Mouse (Mus musculus) heart, embryonic 16.5 days (tissue): ENCODE measurements at regions not wholly inside any gene's neighbourhood (a gene's known extent, or its start where the extent isn't known, plus 50 kb on each side); places are given as distances from the start of the nearest gene placed in this dataset.

Experiments used
- ATAC-seq: fragments of 200-750 bp; cut with Nextera tagmentation; replicated peaks from 2 replicates; pipeline ENCODE4 v1.8.0; 2017; ENCODE audit warnings: moderate number of reproducible peaks; ENCODE audit not compliant: insufficient read depth, low FRiP score; ENCODE audit errors: extremely low read depth
- H3K27ac ChIP-seq: fragments of 300-500 bp; sonication (generic); 2 replicates; pipeline ENCODE4 v1.5.1; 2014; ENCODE audit warnings: mild to moderate bottlenecking, low read length, control low read depth, moderate library complexity
- H3K27me3 ChIP-seq: fragments of 300-500 bp; sonication (generic); 2 replicates; pipeline ENCODE4 v1.6.1; 2014; ENCODE audit warnings: low read length, mixed read lengths; ENCODE audit not compliant: control insufficient read depth, insufficient read depth
- H3K36me3 ChIP-seq: fragments of 300-500 bp; sonication (generic); 2 replicates; pipeline ENCODE4 v1.6.1; 2014; ENCODE audit not compliant: control insufficient read depth, insufficient read depth
- H3K4me1 ChIP-seq: fragments of 300-500 bp; sonication (generic); 2 replicates; pipeline ENCODE4 v1.6.1; 2014; ENCODE audit warnings: low read length, mixed read lengths; ENCODE audit not compliant: control insufficient read depth, insufficient read depth
- H3K4me2 ChIP-seq: fragments of 300-500 bp; sonication (generic); 2 replicates; pipeline ENCODE4 v1.6.1; 2014; ENCODE audit warnings: low read depth, mild to moderate bottlenecking, control low read depth, low read length
- H3K4me3 ChIP-seq: fragments of 300-500 bp; sonication (generic); 2 replicates; pipeline ENCODE4 v1.5.1; 2014; ENCODE audit warnings: mild to moderate bottlenecking, control low read depth, low read length
- H3K9ac ChIP-seq: fragments of 300-500 bp; sonication (generic); 2 replicates; pipeline ENCODE4 v1.6.1; 2014; ENCODE audit warnings: low read length, control low read depth
- H3K9me3 ChIP-seq: fragments of 300-500 bp; sonication (generic); replicated peaks from 2 replicates; pipeline ENCODE4 v1.6.1; 2016; ENCODE audit warnings: low read length; ENCODE audit not compliant: control insufficient read depth
- WGBS: fragments of 180-500 bp; shearing (Covaris S2); extraction: QIAGEN DNeasy Blood & Tissue Kit; methylation state at CpG from one replicate; pipeline ENCODE4 v1.1.7; 2014; 5-methylcytosine and 5-hydroxymethylcytosine counted together

GRCm38 (mm10) chr9:101306408-101306935 is 54.9 kb upstream of the Ppp2r3a start:
- Histone ChIP-seq H3K9me3 (no peaks in the 10 kb centered on the region), H3K4me2 (no peak overlapping the region), H3K4me3 (no peak overlapping the region), H3K27me3 (no peaks in the 10 kb centered on the region), H3K27ac (no peak overlapping the region), H3K4me1 (no peaks in the 10 kb centered on the region), H3K9ac (no peak overlapping the region), H3K36me3 (no peaks in the 10 kb centered on the region)
- no peak for ATAC-seq
- WGBS = 76% methylated on average over 10 of the region's 10 CpGs

- 84% methylated on average over 4 of the region's 4 CpGs for WGBS
- H3K4me2 ChIP-seq = no peak overlapping the region
- H3K27me3 ChIP-seq = no peaks in the 10 kb centered on the region
- no peak for ATAC-seq
- H3K27ac ChIP-seq = no peak overlapping the region
- no peaks in the 10 kb centered on the region for H3K9me3 ChIP-seq
- H3K9ac ChIP-seq = no peak overlapping the region
- H3K36me3 ChIP-seq = no peaks in the 10 kb centered on the region
- no peaks in the 10 kb centered on the region for H3K4me1 ChIP-seq
- no peak overlapping the region for H3K4me3 ChIP-seq
Observed at GRCm38 (mm10) chr9:101305730-101306129, 54.1 kb upstream of the Ppp2r3a start.
